Mouse (Mus musculus) 3T3-L1 (cell line): ENCODE measurements at regions not wholly inside any gene's neighbourhood (a gene's known extent, or its start where the extent isn't known, plus 50 kb on each side); places are given as distances from the start of the nearest gene placed in this dataset.
A peak's percentile ranks its signal among the peaks of the same experiment; 100 is the strongest.

Experiments
- DNase-seq: peaks from one replicate; pipeline ENCODE4 v3.0.0-alpha.2; 2015; ENCODE audit warnings: low read depth, low spot score

DNA sequence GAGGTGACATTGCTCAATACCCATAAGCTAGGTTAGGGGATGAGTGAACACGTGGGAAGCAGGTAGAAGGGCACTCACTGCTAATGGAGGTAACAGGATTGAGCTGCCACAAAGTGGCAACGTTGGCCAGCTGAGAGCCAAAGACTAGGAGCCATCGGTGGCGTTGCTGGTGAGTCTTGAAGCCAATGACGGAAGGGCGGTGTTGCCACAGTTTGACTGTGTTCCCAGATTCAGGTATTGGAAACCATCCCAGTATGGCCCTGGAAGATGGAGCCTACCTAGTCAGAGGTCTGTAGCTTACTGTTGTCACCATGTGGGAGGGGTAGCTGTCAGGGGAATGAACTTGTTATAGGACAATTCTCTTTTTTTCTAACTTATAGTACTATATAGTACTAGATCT lies 158.4 kb downstream of the Ly86 start:
- no peak for DNase-seq

DNA sequence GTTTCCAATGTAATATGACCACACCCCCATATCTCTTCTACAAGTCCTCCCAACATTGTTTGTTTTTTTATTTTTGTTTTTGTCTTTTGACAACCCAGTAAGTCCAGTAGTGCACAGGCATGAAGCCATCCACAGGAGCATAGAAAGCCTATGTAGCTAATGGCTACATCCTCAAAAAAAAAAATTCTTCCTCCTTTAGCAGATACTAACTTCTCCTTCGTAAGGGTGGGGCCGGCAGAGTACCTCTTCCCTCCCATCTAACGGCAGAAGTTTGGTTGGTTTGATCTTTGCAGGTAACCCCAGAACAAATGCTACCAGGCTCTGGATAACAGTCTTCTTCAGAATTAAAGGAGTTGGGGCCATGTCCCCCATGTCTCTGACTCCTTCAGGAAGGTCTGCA lies 158.9 kb downstream of the Ly86 start:
- no peak for DNase-seq

DNA sequence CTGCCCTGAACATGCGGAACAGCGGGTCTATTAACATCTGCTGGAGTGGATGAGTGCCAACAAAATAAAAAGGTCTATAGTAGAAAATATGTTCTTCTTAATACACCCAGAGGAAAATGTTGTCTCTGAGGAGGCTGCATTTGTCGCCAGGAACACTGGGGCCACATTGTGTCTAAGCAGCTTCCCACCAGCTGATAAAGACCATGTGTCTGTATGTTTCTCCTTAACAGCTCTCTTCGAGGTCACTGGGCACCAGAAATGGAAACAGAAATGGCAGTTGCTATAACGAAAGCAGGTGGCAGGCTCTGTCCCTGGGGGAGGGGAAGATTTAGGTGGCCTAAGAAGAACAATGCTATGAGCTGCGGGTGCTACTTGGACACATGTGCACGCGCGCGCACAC lies 159.4 kb downstream of the Ly86 start:
- no peak for DNase-seq

- no peak for DNase-seq
Observed at GRCm38 (mm10) chr13:37505617-37506016, 160.6 kb downstream of the Ly86 start.

DNA sequence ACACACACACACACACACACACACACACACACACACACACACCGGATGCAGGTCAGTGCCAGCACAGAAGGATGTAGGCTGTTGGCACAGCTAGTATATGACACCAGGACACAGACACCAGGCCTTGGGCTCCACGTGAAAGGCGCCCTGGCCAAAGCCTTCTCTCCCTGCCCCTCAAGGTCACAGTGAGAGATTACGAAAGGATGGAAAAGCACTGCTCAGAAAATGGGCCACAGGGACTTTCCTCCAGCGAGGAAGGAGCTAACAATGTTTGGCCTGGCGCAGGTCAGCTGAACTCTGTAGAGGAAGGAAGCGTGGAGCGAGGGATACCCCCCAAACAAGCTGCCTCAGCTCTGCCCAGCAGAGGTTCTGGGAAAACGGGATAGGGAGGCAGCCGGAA lies 161.0 kb downstream of the Ly86 start:
- no peak for DNase-seq

DNA sequence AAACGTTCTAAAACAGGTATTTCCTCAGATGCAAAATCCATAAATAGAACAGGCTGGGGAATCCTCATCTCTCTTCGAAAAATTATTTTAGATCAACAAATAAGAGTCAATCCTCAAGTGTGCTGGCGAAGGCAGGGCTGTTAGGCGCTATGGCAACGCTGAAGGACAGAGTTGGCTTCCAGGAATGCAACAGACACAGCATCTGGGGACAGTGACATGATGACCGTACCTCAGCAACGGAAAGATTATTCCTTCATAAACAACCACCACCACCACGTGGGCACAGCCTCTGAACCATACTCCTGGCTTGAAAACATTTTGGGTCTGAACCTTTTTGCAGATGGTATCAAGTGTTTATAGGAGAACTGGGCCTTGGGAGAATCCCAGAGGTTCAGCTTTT lies 161.7 kb downstream of the Ly86 start:
- no peak for DNase-seq

- no peak for DNase-seq
Observed at GRCm38 (mm10) chr13:37507146-37507545, 162.1 kb downstream of the Ly86 start.

DNA sequence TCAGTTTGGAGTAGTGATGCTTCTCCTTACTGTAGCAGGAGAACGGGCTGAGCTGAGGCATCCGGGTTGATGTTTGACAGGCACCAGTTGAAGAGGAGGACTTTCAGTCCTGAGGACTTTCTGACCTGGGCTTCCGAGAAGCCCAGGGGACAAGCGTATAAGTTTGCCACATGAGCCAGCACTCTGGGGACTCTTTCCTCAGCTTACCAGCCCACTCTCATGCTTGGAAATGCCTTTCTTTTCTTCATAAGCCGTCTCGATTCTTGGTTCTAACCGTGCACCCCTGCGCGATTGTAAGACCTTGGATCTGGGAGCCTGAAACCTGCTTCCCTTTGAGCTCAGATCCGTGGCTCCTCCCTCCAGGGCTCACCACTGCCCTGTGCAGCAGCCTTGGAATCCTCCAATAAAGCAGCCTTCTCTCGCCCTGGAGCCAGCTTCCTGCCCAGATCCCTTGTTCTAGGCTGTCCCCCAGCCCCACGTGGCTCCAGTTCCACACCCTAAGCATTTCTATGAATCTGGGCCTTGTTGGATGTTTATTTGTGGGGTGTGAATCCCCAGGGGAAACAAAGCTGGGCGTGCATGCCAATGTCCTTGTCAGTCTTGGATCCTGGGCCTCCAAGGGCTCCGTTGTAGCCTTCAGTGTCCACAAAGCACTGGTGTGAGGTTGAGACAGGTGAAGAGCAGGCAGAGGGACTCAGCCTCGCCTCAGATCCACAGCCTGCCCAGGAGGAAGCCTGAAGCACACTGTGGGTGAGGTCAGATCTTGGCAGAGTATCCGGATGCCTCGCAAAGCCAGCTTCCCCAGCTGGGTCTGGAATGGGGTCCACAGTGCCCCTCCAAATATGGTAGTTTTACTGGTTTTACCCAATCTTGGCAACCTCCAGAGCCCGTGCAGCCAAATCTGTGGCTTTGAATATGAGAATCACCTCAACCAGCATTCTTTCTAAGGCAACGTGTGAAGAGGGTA lies 163.7 kb downstream of the Ly86 start:
- DNase-seq = no peak

DNA sequence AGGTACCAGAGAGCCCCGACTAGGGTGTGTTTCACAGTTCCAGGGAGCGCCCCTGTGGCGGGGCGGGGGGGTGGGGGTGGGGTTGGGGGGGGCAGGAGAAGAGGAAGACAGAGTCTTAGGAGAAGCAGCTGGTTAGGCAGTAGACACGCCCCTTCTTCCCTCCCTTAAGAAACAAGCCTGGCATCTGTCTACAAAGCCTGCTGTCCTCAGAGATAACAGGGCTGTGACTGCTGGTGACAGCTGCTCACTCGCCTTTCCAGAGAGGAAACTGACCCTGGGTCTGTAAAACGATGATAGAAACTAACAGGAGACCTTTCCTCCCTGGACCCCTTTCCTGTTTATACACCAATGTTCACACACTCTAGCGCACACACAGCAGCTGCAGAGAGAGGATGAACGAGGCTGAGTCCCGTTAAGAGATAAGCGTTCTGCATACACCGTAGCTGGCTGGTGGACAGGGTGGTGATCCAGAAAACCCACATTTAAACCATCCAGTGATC lies 164.4 kb downstream of the Ly86 start:
- DNase-seq = no peak

DNA sequence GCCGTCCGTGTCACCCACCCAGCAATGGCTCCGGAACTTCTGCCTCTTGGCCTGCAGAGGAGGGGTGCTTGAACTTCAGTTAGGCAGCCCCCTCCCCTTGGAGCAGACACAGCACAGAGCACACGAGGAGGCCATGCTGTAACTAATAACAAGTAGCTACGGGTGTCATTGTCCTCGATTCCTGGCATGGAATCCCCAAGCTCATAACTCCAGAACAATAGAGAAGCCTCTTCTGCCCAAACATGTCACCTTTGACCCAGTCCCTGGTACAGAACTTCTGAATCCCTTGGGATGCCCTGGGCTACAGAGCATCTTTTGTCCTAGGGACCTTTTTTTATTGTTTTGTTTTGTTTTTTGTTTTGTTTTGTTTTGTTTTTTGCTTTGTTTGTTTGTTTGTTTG lies 165.5 kb downstream of the Ly86 start:
- no peak for DNase-seq

- no peak for DNase-seq
Observed at GRCm38 (mm10) chr13:37511006-37511405, 166.0 kb downstream of the Ly86 start.

DNA sequence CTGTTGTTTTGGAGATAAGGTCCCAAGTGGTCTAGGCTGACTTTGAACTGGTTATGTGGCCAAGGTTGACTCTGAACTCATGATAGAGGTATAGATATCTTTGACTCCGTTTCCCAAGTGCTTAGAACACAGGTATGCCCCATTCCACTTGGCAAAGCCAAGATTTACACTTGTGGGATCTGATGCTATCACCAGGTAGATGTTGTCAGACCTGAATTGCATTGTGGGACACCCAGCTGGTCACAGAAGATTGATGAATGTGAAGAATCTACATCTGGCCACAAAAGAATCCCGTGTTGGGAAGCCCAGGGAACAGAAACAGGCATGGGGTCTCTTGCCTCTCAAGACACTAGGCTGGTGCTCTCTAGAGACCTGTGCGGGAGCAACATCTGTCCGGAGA lies 166.4 kb downstream of the Ly86 start:
- no peak for DNase-seq

- DNase-seq = no peak
Observed at GRCm38 (mm10) chr13:37512781-37513180, 167.8 kb downstream of the Ly86 start.

- no peak for DNase-seq
Observed at GRCm38 (mm10) chr13:37513206-37513904, 168.3 kb downstream of the Ly86 start.

DNA sequence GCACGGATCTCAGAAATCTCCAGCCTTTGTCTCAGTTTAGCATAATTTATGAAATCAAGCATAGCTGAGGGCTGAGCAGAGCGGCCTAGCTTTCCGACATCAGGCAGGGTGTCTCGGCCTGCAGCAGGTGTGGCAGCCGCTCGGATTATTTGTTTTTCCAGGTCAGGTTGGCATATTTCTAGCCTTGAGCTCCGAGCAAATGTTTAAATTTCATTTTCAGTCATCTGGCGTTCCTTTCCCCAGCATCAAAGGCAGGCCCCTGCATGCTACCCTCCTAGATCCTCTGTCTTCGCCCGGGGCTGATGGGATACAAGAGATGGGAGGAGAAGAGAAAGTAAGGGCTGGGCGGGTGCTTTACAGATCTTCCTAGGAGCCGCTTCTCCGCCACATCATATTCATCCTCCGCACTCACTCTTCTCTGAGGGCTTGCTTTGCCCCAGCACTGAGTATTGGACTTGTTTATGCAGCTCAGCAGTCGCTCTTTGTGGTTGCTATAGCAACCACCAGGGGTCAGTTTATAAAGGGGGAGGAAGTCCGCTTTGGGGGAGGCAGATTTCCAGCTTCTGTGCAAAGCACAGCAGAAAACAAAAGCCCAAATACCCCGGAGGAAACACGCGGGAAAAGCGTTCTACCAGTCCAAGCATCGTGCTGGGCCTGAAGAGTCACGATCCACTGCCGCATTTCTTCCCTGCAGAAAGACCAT lies 169.0 kb downstream of the Ly86 start:
- DNase-seq = no peak

DNA sequence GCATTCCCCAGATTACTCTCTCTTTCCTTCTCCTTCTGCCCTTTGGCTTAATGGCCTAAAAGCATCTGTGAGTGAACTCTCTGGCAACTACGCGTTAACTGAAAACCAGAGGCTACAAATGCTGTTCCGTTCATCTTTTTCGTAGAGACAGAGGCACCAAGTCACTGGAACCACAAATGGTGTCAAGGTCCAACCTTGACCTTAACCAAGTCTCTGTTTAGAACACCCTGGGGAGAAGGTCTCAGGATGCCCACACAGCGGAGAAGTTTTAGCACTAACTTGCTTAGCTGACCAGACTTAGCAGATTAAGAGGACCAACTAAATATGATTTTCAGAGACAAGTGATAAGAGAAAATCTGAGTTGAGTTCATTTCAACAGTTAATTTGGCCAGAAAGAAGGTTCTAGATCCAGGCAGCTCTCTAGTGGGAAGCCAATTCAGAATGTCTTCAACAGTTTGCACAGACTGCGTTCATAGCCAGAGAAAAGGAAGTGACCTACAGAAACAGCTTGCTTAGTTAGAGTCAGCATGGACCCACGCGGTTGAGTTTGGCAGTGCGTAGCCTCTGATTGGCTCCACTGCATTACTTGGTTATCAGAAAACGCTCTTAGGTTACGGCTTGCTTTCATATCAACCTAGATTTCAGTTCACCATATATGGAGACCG lies 169.8 kb downstream of the Ly86 start:
- no peak for DNase-seq

- DNase-seq = no peak
Observed at GRCm38 (mm10) chr13:37517055-37517807, 172.2 kb downstream of the Ly86 start.

DNA sequence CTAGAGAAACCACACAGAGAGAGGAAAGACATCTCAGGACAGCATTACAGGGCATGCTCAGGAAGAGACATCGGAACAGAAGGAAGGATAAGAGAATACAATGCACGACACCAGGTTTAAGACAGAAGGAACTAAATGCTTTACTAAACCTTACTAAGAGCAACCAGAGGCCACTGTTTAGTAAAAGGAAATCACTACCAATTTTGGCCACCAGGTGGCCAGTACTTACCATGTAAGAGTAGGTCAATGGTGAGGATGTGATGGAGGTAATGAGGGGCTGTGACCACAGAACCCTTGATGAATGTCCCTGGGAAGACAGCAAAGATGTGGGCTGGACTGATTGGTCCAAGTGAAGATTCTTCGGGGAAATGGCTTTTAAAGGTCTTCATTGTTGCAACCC lies 174.9 kb downstream of the Ly86 start:
- peak; percentile 68 for DNase-seq

GRCm38 (mm10) chr13:37525097-37525726 lies 180.2 kb downstream of the Ly86 start:
- DNase-seq = no peak

GRCm38 (mm10) chr13:37526102-37526501 lies 181.1 kb downstream of the Ly86 start:
- DNase-seq = no peak
